Mouse (Mus musculus): Measurements from ENCODE around the gene Cmip. TPM values are rescaled to one million over a fixed set of nuclear protein-coding genes. Genes with fewer than 3 reads are reported as not detected.

Gene Cmip
- total RNA-seq, 2 experiments from 2014 or later, result 269 to 286 TPM

DNA sequence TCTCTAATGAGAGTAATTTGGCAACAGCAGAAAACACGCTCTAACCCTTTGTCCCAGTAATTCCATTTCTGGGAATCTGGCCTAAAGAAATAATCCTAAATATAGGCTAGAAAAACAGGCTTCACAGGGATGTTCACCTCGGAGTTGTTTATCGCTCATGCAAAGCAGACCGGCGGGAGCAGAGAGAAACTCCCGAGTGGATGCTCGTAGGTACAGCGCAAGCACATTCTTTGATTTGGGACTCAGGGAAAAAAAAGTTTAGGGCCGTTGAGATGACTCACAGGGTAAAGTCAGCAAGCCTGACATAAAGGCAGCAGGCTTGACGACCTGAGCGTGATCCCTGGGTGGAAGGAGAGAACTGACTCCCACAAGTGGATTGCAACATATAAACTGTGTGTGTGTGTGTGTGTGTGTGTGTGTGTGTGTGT lies 116.2 kb downstream of the Cmip start:
- no peak for DNase-seq (ENCODE audit: low spot score in 2 of 2)
- H3K27ac ChIP-seq, result peak overlapping the region; percentile 88
- H3K4me3 ChIP-seq, result no peak overlapping the region
- no peak for TF ChIP-seq CTCF (conservative IDR thresholded peaks at IDR 0.05)

DNA sequence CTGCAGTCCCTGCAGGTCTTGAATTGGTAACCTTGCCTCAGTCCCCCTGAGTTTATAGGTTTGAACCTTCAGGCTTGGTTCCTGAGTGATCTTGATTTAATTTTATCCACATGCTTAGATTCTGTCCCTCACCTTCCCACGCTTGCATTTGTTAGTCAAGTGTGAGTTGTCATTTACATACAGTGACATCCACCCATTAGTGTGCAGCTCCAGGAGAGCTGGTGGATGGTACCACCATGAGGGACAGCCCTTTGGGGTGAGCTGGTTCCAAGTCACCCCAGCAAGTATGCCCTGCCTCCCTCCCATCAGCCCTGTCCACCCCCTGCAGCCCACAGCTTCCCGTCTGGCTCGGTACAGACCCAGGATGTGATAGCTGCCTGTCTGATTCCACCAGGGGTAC lies 117.2 kb downstream of the Cmip start:
- Histone ChIP-seq H3K4me3 (no peak overlapping the region), H3K27ac (peak overlapping the region; percentile 88)
- no peak for DNase-seq (ENCODE audit: low spot score in 2 of 2)
- TF ChIP-seq CTCF (conservative IDR thresholded peaks at IDR 0.05), result no peak; the same call in 1 of the 2 replicates

DNA sequence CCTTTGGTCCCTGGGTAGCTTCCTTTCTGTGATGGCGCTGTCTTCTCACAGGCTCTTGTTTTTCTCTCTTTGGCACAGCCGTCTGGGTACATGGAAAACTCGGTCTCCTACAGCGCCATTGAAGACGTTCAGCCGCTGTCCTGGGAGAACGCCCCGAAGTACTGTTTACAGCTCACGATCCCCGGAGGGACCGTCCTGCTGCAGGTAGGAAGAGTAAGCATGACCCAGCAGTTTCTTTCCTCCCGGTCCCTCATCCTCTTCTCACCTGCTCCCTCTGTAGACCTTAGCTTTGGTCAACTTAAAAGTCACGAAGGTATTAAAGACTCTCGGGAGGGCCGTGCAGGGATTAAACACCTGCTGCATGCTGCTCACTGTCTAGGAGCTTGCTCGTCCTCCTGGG lies 120.1 kb downstream of the Cmip start:
- TF ChIP-seq CTCF (conservative IDR thresholded peaks at IDR 0.05), result no peak
- peak overlapping the region; percentile 36; the same call in 1 of the 2 replicates for H3K27ac ChIP-seq
- no peak overlapping the region for H3K4me3 ChIP-seq
- no peak for DNase-seq (ENCODE audit: low spot score in 2 of 2)

DNA sequence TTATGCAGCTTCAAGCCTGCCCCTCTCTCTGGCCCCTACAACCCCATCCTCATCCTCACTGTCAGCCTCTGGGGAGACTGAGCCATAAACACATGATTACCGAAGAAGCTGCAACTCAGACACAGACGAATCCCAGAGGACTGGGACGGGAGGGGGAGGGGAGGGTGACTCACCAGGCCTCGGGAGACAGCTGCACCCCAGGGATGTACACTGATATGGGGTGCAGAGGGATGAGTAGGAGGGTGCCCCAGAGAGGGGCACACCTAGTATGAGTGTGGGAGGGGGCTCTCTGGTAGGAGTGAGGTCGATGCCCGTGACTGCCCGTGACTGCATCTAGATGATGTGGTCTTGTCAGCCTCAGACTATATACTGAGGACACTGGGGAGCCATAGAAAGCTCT lies 121.8 kb downstream of the Cmip start:
- H3K27ac ChIP-seq, result peak overlapping the region; percentile 92
- TF ChIP-seq CTCF (conservative IDR thresholded peaks at IDR 0.05), result no peak
- peak in 1 of 2 experiments; percentile 53 for DNase-seq (ENCODE audit: low spot score in 2 of 2)
- peak overlapping the region; percentile 51; the same call in 1 of the 2 replicates for H3K4me3 ChIP-seq

DNA sequence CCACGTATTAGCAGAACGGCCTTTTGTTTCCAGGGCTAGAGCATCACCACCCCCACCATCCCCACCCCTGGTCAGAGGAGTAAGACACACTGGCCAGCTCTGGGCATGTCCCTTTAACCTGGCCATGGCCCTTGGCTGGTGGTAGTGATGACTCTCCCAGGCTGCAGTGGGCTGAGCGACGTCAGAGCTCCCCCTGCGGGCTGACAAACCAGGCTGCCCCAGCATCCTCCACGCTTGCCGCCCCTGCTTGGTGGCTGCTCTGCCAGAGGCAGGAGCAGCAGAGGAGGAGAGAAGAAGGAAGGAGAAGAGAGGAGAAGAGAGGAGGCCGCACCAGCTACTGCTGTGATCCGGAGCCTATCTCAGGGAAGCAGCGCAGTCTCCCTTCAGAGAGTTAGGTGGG lies 122.3 kb downstream of the Cmip start:
- peak; percentile 84 for TF ChIP-seq CTCF (conservative IDR thresholded peaks at IDR 0.05)
- H3K27ac ChIP-seq, result peak overlapping the region; percentile 92
- H3K4me3 ChIP-seq, result peak overlapping the region; percentile 51
- peak; percentile 78 to 83 for DNase-seq (ENCODE audit: low spot score in 2 of 2)

DNA sequence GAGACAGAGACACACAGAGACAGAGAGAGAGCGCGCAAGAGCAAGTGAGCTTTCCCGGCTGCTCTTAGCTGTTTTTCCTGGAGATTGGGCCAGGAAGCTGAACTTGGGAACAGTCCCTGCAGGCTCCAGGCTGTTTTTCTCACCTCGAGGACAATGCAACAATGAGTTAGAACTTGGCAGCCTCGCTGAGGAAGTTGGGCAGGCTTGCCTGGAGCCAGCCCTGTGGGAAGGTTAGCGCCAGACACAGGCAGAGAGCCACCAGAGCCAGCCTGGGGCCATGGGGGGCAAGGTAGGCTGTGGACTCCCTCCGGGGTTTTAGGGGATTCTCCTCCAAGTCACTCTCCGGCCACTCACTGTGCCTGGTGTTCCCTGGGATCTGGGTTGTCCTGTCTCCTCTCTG lies 123.9 kb downstream of the Cmip start:
- DNase-seq (ENCODE audit: low spot score in 2 of 2), result peak; percentile 47 to 70
- Histone ChIP-seq H3K4me3 (peak overlapping the region; percentile 24), H3K27ac (peak overlapping the region; percentile 92)
- TF ChIP-seq CTCF (conservative IDR thresholded peaks at IDR 0.05), result no peak

DNA sequence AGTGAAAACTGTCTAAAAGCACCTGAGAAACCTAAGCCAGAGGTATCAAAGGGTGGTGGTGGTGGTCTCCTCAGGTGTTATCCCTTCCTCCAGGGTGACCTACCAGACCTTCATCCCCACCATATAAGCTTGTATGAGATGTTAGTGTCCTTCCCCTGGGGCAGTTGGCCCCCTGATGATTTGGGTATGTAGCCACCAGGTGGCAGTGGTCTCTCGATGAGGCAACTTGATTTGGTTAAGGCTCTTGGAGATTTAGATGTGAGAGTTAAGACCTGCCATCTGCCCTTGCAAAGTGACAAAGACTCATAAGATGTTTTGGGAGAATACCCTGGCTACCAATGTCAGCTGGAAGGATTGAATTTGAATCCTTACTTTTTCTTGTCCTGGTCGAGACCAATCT lies 129.3 kb downstream of the Cmip start:
- H3K4me3 ChIP-seq, result no peak overlapping the region
- peak in 1 of 2 experiments; percentile 54 for DNase-seq (ENCODE audit: low spot score in 2 of 2)
- peak; percentile 82 for TF ChIP-seq CTCF (conservative IDR thresholded peaks at IDR 0.05)

DNA sequence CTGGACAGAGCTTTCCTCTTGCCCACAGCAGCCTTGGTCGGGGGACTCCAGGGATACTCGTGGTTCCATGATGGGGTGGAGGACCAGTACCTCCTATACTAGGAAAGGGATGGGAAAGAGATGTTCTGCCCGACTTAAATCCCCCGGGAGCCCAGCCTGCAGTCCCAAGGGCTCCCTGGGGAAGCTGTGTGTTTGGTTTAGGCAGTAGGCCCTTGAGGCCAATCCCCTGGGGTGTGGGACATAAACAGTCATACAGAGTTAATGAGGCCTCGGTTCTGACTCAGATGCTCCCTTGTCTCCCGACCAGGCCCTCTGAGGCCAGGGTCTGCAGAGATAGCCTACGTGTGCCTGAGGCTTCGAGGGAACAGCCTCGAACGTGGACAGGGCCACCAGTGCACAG lies 130.8 kb downstream of the Cmip start:
- no peak for TF ChIP-seq CTCF (conservative IDR thresholded peaks at IDR 0.05)
- Histone ChIP-seq H3K27ac (peak overlapping the region; percentile 44; the same call in 1 of the 2 replicates), H3K4me3 (no peak overlapping the region)
- DNase-seq (ENCODE audit: low spot score in 2 of 2), result no peak

More for the DNA sequence above, 129.3 kb downstream of the Cmip start:
- H3K27ac ChIP-seq, result no peak overlapping the region

DNA sequence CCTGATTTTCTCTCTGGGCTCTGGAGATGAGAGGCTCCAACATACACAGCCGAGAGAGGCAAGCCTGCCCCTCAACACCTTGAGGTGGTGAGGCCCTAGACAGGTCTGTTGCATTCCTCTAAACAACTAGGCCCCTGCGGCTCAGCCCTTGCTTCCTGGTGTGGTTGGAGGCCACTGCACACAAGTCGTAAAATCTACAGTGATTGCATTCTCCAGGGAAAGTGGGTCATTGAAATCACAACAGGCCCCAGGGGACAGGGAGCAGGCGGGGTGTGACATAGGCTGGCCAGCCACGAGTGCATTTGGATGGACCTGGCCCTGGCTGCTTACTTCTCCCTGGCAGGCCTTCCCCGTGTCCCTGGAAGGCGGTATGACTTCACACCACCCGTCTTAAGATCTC lies 131.5 kb downstream of the Cmip start:
- H3K4me3 ChIP-seq, result no peak overlapping the region
- no peak overlapping the region for H3K27ac ChIP-seq
- DNase-seq (ENCODE audit: low spot score in 2 of 2), result no peak
- TF ChIP-seq CTCF (conservative IDR thresholded peaks at IDR 0.05), result no peak

DNA sequence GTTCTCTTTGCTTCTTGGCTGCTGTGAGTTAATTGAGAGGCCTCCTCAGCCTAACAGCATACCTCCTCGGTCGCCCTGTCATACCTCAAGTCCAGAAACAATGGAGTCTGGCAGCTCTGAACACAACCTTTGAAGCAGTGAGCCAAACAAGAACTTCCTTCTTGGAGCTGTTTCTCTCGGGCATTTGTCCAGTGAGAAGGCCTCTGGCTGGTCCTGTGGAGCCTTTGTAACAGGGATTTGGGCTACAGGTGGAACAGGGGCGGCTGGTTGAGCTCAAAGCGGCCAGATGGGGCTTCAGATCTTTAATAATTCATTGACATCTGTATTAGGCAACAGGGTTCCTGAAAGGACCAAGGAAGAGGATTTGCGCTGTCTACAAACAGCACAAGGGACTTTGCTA lies 137.0 kb downstream of the Cmip start:
- no peak overlapping the region for H3K4me3 ChIP-seq
- peak overlapping the region; percentile 87 for H3K27ac ChIP-seq
- DNase-seq (ENCODE audit: low spot score in 2 of 2), result no peak
- TF ChIP-seq CTCF (conservative IDR thresholded peaks at IDR 0.05), result no peak

DNA sequence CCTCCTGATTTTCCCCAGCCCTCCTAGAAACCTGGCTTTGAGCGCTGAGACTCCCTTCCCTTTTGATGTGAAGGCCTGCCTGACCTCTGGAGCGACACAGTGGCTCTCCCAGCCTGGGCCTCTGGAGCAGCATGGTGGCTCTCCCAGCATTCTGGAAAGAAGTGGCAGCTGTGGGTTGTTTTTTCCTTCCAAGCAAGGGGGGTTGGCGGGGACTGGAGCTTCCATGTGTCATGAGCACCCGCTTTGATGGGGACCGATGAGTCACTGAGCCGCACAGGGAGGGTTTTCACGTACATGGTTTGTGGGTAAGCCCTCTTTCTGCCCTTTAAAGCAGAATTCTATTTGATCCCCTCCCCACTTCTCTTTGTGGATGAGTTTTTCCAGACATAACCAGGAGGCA lies 138.2 kb downstream of the Cmip start:
- peak overlapping the region; percentile 87 for H3K27ac ChIP-seq
- peak; percentile 73 to 85 for DNase-seq (ENCODE audit: low spot score in 2 of 2)
- no peak overlapping the region for H3K4me3 ChIP-seq
- no peak for TF ChIP-seq CTCF (conservative IDR thresholded peaks at IDR 0.05)

DNA sequence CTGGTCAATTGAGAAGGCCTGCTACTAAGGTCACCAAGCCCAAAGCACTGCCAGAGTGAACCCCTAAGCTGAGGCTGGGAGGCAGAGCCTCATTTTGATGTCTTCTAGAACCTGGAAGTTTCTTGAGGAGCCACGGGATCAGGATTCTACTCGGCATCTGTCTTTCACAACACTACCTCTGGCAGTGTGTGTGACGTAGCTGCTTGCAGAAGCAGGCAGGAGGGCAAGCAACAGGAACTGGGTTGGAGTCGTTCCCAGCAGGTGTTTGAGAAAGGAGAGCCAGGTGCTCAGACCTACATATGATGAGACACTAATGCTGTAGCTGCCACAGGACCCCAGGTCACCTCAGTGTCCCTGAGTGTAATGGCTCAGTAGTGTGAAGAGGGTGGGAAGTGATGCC lies 140.0 kb downstream of the Cmip start:
- Histone ChIP-seq H3K27ac (peak overlapping the region; percentile 1; the same call in 1 of the 2 replicates), H3K4me3 (no peak overlapping the region)
- DNase-seq (ENCODE audit: low spot score in 2 of 2), result no peak
- TF ChIP-seq CTCF (conservative IDR thresholded peaks at IDR 0.05), result no peak

DNA sequence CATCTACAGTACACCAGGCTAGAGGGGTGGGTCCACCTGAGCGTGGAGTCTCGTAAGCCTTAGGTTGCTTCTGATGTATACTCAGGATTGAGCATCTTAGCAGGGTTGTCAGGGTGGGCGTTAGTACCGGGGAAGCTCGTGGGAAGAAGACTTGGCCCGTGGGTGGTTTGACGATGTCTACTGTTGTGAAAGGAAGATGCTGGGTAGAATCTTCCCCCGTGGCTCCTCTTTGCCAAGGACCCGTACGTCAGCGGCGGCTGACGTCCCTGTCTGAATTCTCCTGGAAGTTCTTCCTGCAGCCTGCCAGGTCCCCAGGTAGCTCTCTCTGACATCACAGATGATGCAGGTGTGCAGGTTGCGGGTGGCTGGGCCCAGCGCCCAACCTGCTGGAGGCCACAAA lies 140.9 kb downstream of the Cmip start:
- no peak overlapping the region for H3K4me3 ChIP-seq
- no peak for TF ChIP-seq CTCF (conservative IDR thresholded peaks at IDR 0.05)
- peak in 1 of 2 experiments; percentile 24 for DNase-seq (ENCODE audit: low spot score in 2 of 2)
- peak overlapping the region; percentile 40; the same call in 1 of the 2 replicates for H3K27ac ChIP-seq

DNA sequence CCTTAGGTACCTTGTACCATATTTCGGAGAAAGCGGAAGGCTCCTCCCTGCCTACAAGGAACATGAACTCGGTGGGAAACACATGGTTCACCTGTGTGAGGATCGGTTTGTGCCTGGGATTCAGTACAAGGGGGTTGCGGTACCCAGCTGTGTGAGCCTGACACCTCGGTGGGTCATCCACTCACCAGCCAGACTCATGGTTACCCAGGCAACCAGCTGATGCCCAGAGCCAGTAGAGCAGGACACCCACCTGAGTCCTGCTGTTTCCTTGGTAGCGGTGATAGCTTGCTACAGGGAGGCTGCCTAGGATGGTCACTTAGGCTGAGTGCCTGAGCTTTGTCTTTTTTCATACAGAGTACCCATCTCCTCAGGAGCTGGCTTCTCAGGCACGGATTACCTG lies 142.4 kb downstream of the Cmip start:
- H3K4me3 ChIP-seq, result no peak overlapping the region
- no peak for DNase-seq (ENCODE audit: low spot score in 2 of 2)
- peak overlapping the region; percentile 61 for H3K27ac ChIP-seq
- no peak for TF ChIP-seq CTCF (conservative IDR thresholded peaks at IDR 0.05)
